Mouse (Mus musculus): ENCODE measurements at regions not wholly inside any gene's neighbourhood (a gene's known extent, or its start where the extent isn't known, plus 50 kb on each side); places are given as distances from the start of the nearest gene placed in this dataset.

- no peak overlapping the region for H3K4me3 ChIP-seq
- H3K36me3 ChIP-seq = no peaks in the 10 kb centered on the region
- ATAC-seq (ENCODE audit: insufficient number of reproducible peaks, insufficient read depth, low FRiP score, low TSS enrichment) = no peak
- no peak overlapping the region for H3K9ac ChIP-seq
- 21% methylated on average over 1 of the region's 1 CpGs for WGBS
- peaks cover 9% of the 10 kb centered on the region; the same call in 1 of the 2 replicates for H3K4me1 ChIP-seq
- no peaks in the 10 kb centered on the region for H3K9me3 ChIP-seq
- no peak overlapping the region for H3K4me2 ChIP-seq (replicated peaks)
- H3K27ac ChIP-seq = no peak overlapping the region
- no peaks in the 10 kb centered on the region for H3K27me3 ChIP-seq
These were observed 85.9 kb downstream of the Osr1 start for GRCm38 (mm10) chr12:9655794-9656193.

DNA sequence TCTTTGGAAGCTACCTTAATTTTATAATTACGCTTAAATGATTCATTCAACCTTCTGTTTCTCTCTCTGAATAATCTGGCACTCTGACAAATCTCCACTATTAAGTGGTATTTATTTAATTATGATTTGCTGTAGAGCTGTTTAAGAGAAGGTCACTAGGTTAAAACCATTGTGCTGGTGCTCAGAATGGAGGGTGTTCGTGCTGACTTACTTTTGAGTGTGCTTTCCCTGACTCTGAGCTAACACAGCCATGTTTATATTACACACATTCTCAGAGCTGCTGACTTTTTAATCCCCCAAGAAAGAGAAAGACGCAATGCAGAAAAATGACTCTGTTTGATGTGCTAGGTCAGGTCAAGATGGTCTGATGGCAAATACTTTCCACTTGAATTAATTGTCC is 86.4 kb downstream of the Osr1 start:
- Histone ChIP-seq H3K27me3 (no peaks in the 10 kb centered on the region), H3K36me3 (no peaks in the 10 kb centered on the region), H3K4me2 (replicated peaks) (no peak overlapping the region), H3K9me3 (no peaks in the 10 kb centered on the region), H3K4me1 (peaks cover 9% of the 10 kb centered on the region; the same call in 1 of the 2 replicates), H3K27ac (no peak overlapping the region), H3K9ac (no peak overlapping the region), H3K4me3 (no peak overlapping the region)
- ATAC-seq (ENCODE audit: insufficient number of reproducible peaks, insufficient read depth, low FRiP score, low TSS enrichment) = no peak
- WGBS = 37% methylated on average over 3 of the region's 3 CpGs

DNA sequence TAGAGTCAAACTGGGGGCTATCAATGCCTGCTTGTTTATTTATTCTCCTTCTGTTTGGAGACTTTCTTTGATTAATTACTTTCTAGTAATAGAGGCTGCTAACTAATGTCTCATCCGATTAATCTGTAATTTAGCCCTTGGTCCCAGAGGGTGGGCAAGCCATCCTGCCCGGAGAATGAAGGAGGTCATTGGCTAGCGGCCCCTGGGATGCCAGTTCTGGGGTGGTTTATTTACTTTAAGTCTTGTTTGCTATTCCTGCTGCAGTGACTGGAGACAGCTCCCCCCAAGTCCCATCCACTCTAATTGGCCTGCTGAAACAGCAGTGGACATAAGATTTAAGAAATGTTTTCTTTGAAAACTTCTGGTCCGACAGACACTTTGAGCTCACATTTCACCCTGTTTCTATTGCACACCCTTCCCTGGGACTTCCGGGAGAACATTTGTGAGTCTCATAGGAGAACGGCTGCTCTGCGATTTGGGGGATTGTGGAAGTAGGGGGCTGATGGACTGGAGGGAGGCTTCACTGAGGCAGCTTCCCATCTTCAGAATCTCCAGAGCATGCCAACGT is 87.4 kb downstream of the Osr1 start:
- Histone ChIP-seq H3K9me3 (no peaks in the 10 kb centered on the region), H3K9ac (no peak overlapping the region), H3K4me1 (peaks cover 9% of the 10 kb centered on the region; the same call in 1 of the 2 replicates), H3K27me3 (no peaks in the 10 kb centered on the region), H3K36me3 (no peaks in the 10 kb centered on the region), H3K27ac (no peak overlapping the region), H3K4me2 (replicated peaks) (no peak overlapping the region), H3K4me3 (no peak overlapping the region)
- ATAC-seq (ENCODE audit: insufficient number of reproducible peaks, insufficient read depth, low FRiP score, low TSS enrichment) = no peak
- 37% methylated on average over 8 of the region's 8 CpGs for WGBS

DNA sequence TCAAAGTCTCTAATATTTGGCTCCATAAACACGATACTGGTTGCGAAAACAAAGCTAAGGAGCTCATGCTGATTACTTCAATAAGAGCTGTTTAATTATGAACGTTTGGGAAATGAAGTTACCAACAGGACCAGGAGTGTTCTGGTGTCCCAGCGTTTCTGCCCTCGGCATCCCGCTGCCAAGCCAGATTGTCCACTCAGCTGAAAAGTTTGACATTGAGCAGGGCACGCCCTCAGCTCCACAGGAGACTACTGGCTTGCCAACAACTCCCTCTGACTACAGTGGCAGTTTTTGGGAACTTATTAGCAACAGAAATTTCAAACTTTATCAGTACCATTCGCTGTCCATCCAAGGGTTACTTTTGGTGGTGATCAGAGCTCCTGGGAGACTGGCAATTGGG is 87.9 kb downstream of the Osr1 start:
- no peak overlapping the region for H3K4me3 ChIP-seq
- 63% methylated on average over 8 of the region's 8 CpGs for WGBS
- ATAC-seq (ENCODE audit: insufficient number of reproducible peaks, insufficient read depth, low FRiP score, low TSS enrichment) = no peak

DNA sequence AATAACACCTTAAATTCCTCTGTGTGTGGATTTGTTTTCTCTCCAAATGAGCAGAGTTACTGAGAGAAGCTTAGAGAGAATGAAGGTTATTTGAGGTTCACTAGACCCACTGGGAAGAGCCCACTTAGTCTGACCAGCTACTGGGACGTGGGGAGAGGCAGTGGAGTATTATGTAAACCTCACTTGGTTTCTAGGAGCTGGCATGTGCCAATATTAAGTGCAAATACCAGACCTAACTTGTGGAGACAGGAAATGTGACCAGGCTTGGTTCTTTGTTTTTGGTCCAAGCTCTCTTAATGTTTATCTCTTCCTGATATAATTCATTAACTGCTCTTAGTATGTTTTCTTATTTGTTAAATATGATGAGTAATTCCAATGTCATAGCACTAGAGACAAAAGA is 90.4 kb downstream of the Osr1 start:
- ATAC-seq (ENCODE audit: insufficient number of reproducible peaks, insufficient read depth, low FRiP score, low TSS enrichment) = no peak
- no peaks in the 10 kb centered on the region for H3K36me3 ChIP-seq
- no peaks in the 10 kb centered on the region for H3K27me3 ChIP-seq
- no peak overlapping the region for H3K4me3 ChIP-seq
- H3K9ac ChIP-seq = no peak overlapping the region
- peaks cover 9% of the 10 kb centered on the region; the same call in 1 of the 2 replicates for H3K4me1 ChIP-seq
- H3K27ac ChIP-seq = no peak overlapping the region
- WGBS = 33% methylated on average over 1 of the region's 1 CpGs
- H3K9me3 ChIP-seq = no peaks in the 10 kb centered on the region
- H3K4me2 ChIP-seq (replicated peaks) = no peak overlapping the region

More for the DNA sequence above, 87.9 kb downstream of the Osr1 start:
- Histone ChIP-seq H3K9me3 (no peaks in the 10 kb centered on the region), H3K4me2 (replicated peaks) (no peak overlapping the region), H3K36me3 (no peaks in the 10 kb centered on the region), H3K9ac (no peak overlapping the region), H3K27me3 (no peaks in the 10 kb centered on the region), H3K4me1 (peaks cover 9% of the 10 kb centered on the region; the same call in 1 of the 2 replicates), H3K27ac (no peak overlapping the region)

GRCm38 (mm10) chr12:9688776-9689175 is 118.9 kb downstream of the Osr1 start:
- Histone ChIP-seq H3K9ac (no peak overlapping the region), H3K4me3 (no peak overlapping the region), H3K4me1 (no peaks in the 10 kb centered on the region), H3K27me3 (no peaks in the 10 kb centered on the region), H3K36me3 (no peaks in the 10 kb centered on the region), H3K4me2 (replicated peaks) (no peak overlapping the region), H3K27ac (no peak overlapping the region), H3K9me3 (no peaks in the 10 kb centered on the region)
- no peak for ATAC-seq (ENCODE audit: insufficient number of reproducible peaks, insufficient read depth, low FRiP score, low TSS enrichment)

DNA sequence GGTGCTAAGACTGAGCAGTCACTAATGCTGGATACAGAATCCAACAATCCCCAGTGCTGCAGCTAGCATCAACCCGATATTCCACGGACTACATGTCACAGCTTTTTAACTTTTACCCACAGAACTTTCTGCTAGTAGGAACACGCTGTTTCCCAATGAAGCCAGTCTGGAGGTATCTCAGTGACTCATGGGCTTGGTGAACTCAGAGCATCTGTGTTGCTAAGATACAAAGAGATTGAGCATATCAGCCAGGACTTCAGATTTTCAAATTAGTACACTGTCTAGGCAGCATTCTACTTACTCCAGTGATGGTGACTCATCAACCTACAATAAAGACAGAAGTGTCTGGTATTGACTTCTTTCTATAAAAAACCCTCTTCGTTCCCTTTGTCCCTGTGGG is 119.6 kb downstream of the Osr1 start:
- no peak overlapping the region for H3K27ac ChIP-seq
- H3K9me3 ChIP-seq = no peaks in the 10 kb centered on the region
- H3K4me1 ChIP-seq = no peaks in the 10 kb centered on the region
- H3K9ac ChIP-seq = no peak overlapping the region
- no peaks in the 10 kb centered on the region for H3K36me3 ChIP-seq
- no peak overlapping the region for H3K4me3 ChIP-seq
- WGBS = 87% methylated on average over 4 of the region's 4 CpGs
- no peaks in the 10 kb centered on the region for H3K27me3 ChIP-seq
- H3K4me2 ChIP-seq (replicated peaks) = no peak overlapping the region
- no peak for ATAC-seq (ENCODE audit: insufficient number of reproducible peaks, insufficient read depth, low FRiP score, low TSS enrichment)

DNA sequence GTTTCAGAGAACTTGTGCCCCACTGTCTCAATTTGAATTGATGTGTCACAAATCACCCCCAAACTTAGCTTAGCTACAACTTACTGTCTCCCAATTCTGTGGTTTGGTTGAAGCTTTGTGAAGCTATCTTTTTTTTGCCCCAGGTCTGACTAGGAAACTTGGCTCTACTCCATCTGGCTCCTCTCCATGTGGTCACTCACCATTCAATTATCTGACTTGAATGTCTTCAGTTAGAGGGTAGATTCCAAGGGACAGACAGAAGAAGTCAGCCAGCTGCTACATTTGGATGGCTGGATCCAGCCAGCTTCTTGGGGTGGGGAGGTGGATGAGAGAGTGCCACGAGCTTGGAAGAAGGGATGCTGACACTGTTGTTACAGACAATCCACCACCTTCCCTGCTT is 163.0 kb downstream of the Osr1 start:
- no peaks in the 10 kb centered on the region for H3K27me3 ChIP-seq
- H3K9me3 ChIP-seq = no peaks in the 10 kb centered on the region
- H3K27ac ChIP-seq = no peak overlapping the region
- no peak overlapping the region for H3K4me3 ChIP-seq
- H3K4me1 ChIP-seq = no peaks in the 10 kb centered on the region
- ATAC-seq (ENCODE audit: insufficient number of reproducible peaks, insufficient read depth, low FRiP score, low TSS enrichment) = no peak
- H3K9ac ChIP-seq = no peak overlapping the region
- WGBS = 64% methylated on average over 1 of the region's 1 CpGs
- no peaks in the 10 kb centered on the region for H3K36me3 ChIP-seq
- H3K4me2 ChIP-seq (replicated peaks) = no peak overlapping the region

GRCm38 (mm10) chr12:9744709-9745395 is 174.9 kb downstream of the Osr1 start:
- H3K27ac ChIP-seq = no peak overlapping the region
- peaks cover 6% of the 10 kb centered on the region; the same call in 1 of the 2 replicates for H3K4me1 ChIP-seq
- no peak overlapping the region for H3K4me3 ChIP-seq
- no peaks in the 10 kb centered on the region for H3K27me3 ChIP-seq
- 68% methylated on average over 6 of the region's 6 CpGs for WGBS
- H3K4me2 ChIP-seq (replicated peaks) = no peak overlapping the region
- no peaks in the 10 kb centered on the region for H3K9me3 ChIP-seq
- no peaks in the 10 kb centered on the region for H3K36me3 ChIP-seq
- ATAC-seq (ENCODE audit: insufficient number of reproducible peaks, insufficient read depth, low FRiP score, low TSS enrichment) = no peak
- no peak overlapping the region for H3K9ac ChIP-seq

DNA sequence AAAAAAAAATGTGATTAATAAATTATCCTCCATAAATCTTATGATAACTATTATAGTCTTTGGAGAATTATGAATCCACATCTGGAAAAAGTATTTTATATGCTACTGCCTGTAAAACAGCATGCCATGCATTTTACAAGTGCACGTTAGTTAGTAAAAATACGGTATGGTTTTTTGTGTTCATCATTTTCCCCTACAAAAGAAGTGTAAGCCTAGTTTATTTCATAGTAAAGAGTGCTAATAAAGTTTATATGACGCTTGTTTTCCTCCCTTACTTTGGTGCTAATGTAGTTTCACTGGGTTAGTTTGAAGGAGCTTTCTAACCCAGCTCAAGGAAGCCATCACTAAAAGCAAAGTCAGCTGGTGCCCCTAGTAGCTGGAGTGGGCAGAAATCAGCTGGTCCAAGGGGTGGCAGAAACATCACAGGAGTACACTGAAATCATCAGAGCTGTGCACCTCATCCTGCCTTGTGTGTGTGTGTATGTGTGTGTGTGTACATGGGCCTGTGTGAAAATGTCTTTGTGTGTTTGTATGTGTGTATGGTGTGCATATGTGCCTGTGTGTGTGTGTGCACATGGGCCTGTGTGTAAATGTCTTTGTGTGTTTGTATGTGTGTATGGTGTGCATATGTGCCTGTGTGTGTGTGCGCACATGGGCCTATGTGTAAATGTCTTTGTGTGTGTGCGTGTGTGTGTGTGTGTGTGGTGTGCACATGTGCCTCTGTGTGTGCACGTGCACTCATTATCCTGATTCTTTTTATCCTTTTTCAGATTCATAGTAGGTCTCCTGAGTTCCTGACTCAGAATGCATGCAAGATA is 181.6 kb downstream of the Osr1 start:
- Histone ChIP-seq H3K4me2 (replicated peaks) (no peak overlapping the region), H3K27me3 (no peaks in the 10 kb centered on the region), H3K9ac (no peak overlapping the region), H3K9me3 (no peaks in the 10 kb centered on the region), H3K4me3 (no peak overlapping the region), H3K36me3 (no peaks in the 10 kb centered on the region), H3K27ac (peak overlapping the region; percentile 60), H3K4me1 (peaks cover 21% of the 10 kb centered on the region; the same call in 1 of the 2 replicates)
- 0 out of 2 replicates have a peak, but pooled peaks have one; percentile 79 for ATAC-seq (ENCODE audit: insufficient number of reproducible peaks, insufficient read depth, low FRiP score, low TSS enrichment)
- WGBS = 83% methylated on average over 6 of the region's 6 CpGs

- Histone ChIP-seq H3K4me2 (replicated peaks) (no peak overlapping the region), H3K36me3 (no peaks in the 10 kb centered on the region), H3K4me3 (no peak overlapping the region), H3K9ac (no peak overlapping the region), H3K27me3 (no peaks in the 10 kb centered on the region), H3K4me1 (peaks cover 18% of the 10 kb centered on the region; the same call in 1 of the 2 replicates), H3K27ac (no peak overlapping the region), H3K9me3 (no peaks in the 10 kb centered on the region)
- ATAC-seq (ENCODE audit: insufficient number of reproducible peaks, insufficient read depth, low FRiP score, low TSS enrichment) = no peak
- 42% methylated on average over 6 of the region's 6 CpGs for WGBS
These were observed 182.1 kb downstream of the Osr1 start for GRCm38 (mm10) chr12:9752079-9752450.

DNA sequence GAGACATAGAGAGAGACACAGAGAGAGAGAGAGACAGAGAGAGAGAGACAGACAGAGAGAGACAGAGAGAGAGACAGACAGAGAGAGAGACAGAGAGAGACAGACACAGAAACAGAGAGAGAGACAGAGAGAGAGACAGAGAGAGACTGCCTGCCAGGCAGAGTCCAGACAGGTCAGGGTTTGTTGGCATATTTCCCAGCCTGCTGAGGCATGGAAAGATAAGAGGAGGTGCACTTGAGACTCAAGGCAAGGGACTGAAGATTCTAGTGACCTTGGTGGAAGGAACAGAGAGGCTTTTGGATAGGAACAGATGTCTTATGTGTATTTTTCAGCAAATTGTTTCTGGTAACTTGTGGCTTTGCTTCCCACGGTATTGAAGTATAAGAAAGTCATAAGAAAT is 186.5 kb downstream of the Osr1 start:
- Histone ChIP-seq H3K9ac (no peak overlapping the region), H3K27me3 (no peaks in the 10 kb centered on the region), H3K4me3 (no peak overlapping the region), H3K4me2 (replicated peaks) (no peak overlapping the region), H3K4me1 (peaks cover 9% of the 10 kb centered on the region; the same call in 1 of the 2 replicates), H3K9me3 (no peaks in the 10 kb centered on the region), H3K36me3 (no peaks in the 10 kb centered on the region), H3K27ac (no peak overlapping the region)
- 46% methylated on average over 1 of the region's 1 CpGs for WGBS
- ATAC-seq (ENCODE audit: insufficient number of reproducible peaks, insufficient read depth, low FRiP score, low TSS enrichment) = no peak

Data from embryonic facial prominence, embryonic 12.5 days (tissue).